Comparison of ENCODE assay signal across 12 mouse cellular contexts in genomic region chr5:120350461-120350860, GRCm38 (mm10).
A peak's percentile ranks its signal among the peaks of the same experiment; 100 is the strongest.
DNase-seq lines count a peak whose midpoint lies in the region.
"Had no signal": no experiment of that assay in that cellular context is flagged by ENCODE, and none has a peak within 500 bp of the region (broad histone marks: within the 10 kb centered on the region; RNA-seq: fewer than 3 reads in every experiment).

No protein-coding gene starts in this region.

- DNase-seq in cerebellum, postnatal 10 days: peak; percentile 79 to 81
- no peak for DNase-seq in cerebellum, adult 11 months
- peak; percentile 34 for DNase-seq in left cerebral cortex, postnatal 4 days
- DNase-seq in left cerebral cortex, postnatal 25 days (ENCODE audit: low spot score in 2 of 2): no peak
- DNase-seq in gonadal fat pad, adult 2 months (ENCODE audit: low read depth): peak; percentile 12
- DNase-seq: adrenal gland, adult 8-10 months; adrenal gland, postnatal 14 days; adrenal gland, postnatal 36 days; B cell, adult 2 months; cerebellum, adult 2 months; cerebellum, adult 9-10 months; forebrain, postnatal 0 days had no signal

- intact Hi-C loops in left cerebral cortex, postnatal 4 days (cut with DNase I): no loop called here
- intact Hi-C loops in left cerebral cortex, postnatal 25 days (cut with DNase I): no loop called here

Comparison
In these comparisons a context has a peak if more than half of its experiments do, and no peak if none do; other contexts are left out.
1. DNase-seq: peak in cerebellum, postnatal 10 days (2 of 2), left cerebral cortex, postnatal 4 days (single experiment) and gonadal fat pad, adult 2 months (single experiment); none in cerebellum, adult 11 months (single experiment) and left cerebral cortex, postnatal 25 days (0 of 2).